Mouse (Mus musculus) midbrain, embryonic 13.5 days (tissue): Measurements from ENCODE around the gene Limch1. TPM values are rescaled to one million over a fixed set of nuclear protein-coding genes. Genes with fewer than 3 reads are reported as not detected.

Source experiments
- ATAC-seq: fragments of 200-750 bp; cut with Nextera tagmentation; 2 replicates; pipeline ENCODE4 v1.8.0; 2017; ENCODE audit warnings: mild to moderate bottlenecking, moderate TSS enrichment, moderate library complexity
- H3K27ac ChIP-seq: fragments of 300-500 bp; sonication (generic); 2 replicates; pipeline ENCODE4 v1.5.1; 2015; ENCODE audit warnings: inconsistent platforms, mild to moderate bottlenecking, moderate library complexity
- H3K27me3 ChIP-seq: fragments of 300-500 bp; sonication (generic); 2 replicates; pipeline ENCODE4 v1.6.1; 2015; ENCODE audit warnings: mild to moderate bottlenecking, inconsistent platforms
- H3K36me3 ChIP-seq: fragments of 300-500 bp; sonication (generic); 2 replicates; pipeline ENCODE4 v1.6.1; 2015; ENCODE audit warnings: mild to moderate bottlenecking, inconsistent platforms
- H3K4me1 ChIP-seq: fragments of 300-500 bp; sonication (generic); replicated peaks from 2 replicates; pipeline ENCODE4 v1.6.1; 2015; ENCODE audit warnings: inconsistent platforms
- H3K4me2 ChIP-seq: fragments of 300-500 bp; sonication (generic); replicated peaks from 2 replicates; pipeline ENCODE4 v1.6.1; 2015; ENCODE audit warnings: moderate library complexity, mild to moderate bottlenecking, inconsistent platforms
- H3K4me3 ChIP-seq: fragments of 300-500 bp; sonication (generic); replicated peaks from 2 replicates; pipeline ENCODE4 v1.5.1; 2015; ENCODE audit warnings: mild to moderate bottlenecking, inconsistent platforms
- H3K9ac ChIP-seq: fragments of 300-500 bp; sonication (generic); replicated peaks from 2 replicates; pipeline ENCODE4 v1.6.1; 2015; ENCODE audit warnings: mild to moderate bottlenecking, inconsistent platforms
- H3K9me3 ChIP-seq: fragments of 300-500 bp; sonication (generic); 2 replicates; pipeline ENCODE4 v1.6.1; 2016; ENCODE audit warnings: mild to moderate bottlenecking, inconsistent platforms
- WGBS: fragments of 180-500 bp; shearing (Covaris S2); methylation state at CpG from one replicate; pipeline ENCODE4 v1.1.7; 2015; 5-methylcytosine and 5-hydroxymethylcytosine counted together
- polyA plus RNA-seq: library from polyadenylated mRNA; unstranded; fragments of >200 nt; fragmentation: Nextera tagmentation; extraction: Ambion mirVana; gene quantifications from 2 replicates; pipeline ENCODE4 v1.2.1, GENCODE M21; 2015

Limch1 gene
- polyA plus RNA-seq, 1 experiment from 2014 or later, result 41.9 TPM

DNA sequence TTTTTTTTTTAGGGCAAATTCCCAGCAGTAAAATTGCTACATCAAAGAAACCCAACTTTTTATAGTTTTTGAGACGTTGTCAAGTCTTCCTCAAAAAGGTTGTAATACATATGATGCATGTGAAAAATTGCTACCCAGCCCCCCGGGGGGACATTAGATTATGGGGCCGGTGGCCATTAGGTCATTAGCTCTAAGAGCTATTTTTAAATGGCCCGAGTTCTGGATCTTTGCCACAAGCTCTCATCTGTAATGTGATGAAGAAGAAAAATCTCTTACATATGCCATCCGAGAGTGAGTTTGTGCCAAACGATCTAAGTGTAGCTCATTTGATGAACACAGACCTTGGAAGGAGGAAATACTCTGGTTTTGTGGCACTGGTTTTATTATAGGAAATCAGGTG is 183.7 kb downstream of the Limch1 start:
- Histone ChIP-seq H3K4me2 (no peak overlapping the region), H3K9ac (no peak overlapping the region), H3K36me3 (no peaks in the 10 kb centered on the region), H3K4me3 (no peak overlapping the region), H3K27ac (no peak overlapping the region), H3K27me3 (no peaks in the 10 kb centered on the region), H3K4me1 (0 out of 2 replicates have a peak, but pooled peaks cover 6% of the 10 kb centered on the region), H3K9me3 (no peaks in the 10 kb centered on the region)
- ATAC-seq, result no peak
- 88% methylated on average over 6 of the region's 6 CpGs for WGBS

DNA sequence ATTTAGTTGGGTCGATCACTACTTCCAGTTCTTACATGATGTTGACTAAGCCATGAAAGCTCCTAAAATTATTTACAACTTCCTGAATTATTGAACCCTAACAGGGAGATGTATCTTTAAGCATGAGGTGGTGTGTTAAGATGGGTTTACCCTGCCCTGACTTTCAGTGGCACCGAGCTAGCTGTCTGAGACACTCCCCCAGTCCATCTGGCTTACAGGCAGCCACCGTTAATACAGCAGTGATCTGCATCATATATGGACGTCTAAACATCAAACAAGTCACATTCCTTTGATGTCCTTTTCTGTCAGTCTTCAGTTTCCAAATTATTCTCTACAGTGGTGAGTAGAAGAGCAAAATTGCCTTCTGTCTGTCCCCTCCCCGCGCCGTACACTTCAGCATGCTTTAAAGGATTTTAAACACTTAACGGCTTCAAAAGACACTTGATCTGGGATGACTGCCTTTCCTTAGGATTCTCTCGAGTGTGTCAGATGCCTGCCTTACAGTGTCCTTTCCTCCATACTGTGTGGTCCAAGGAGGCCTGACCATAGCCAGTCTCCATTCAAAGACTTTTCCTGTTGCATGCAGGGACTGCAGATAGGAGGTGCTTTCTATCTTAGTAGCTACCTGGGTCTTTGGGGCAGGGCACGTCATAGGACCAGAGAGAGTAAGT is 187.6 kb downstream of the Limch1 start:
- WGBS, result 57% methylated on average over 10 of the region's 10 CpGs
- H3K4me2 ChIP-seq, result no peak overlapping the region

DNA sequence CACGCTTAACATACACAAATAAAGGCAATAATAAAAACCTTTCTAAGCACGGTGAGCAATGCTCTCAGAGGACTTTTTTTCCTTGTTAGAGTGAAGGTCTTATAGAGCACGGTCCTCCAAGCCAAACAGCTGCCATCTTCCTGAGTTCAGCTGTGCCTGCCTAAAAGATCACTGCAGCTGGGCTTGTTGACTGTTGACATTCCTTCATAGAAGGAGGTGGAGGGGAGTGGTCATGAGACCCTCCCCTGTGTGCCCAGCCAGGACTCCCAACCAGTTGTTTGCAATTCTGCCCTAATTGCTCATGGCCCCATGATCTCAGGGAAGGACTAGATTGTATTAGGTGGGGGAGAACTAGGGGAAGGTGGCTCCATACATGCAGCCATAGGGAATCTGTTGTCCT is 189.0 kb downstream of the Limch1 start:
- ATAC-seq, result no peak

More for the DNA sequence above, 187.6 kb downstream of the Limch1 start:
- no peaks in the 10 kb centered on the region for H3K36me3 ChIP-seq
- no peak overlapping the region for H3K4me3 ChIP-seq
- no peak overlapping the region for H3K27ac ChIP-seq
- 0 out of 2 replicates have a peak, but pooled peaks cover 6% of the 10 kb centered on the region for H3K4me1 ChIP-seq
- H3K27me3 ChIP-seq, result no peaks in the 10 kb centered on the region
- no peak overlapping the region for H3K9ac ChIP-seq
- no peaks in the 10 kb centered on the region for H3K9me3 ChIP-seq
- ATAC-seq, result no peak

DNA sequence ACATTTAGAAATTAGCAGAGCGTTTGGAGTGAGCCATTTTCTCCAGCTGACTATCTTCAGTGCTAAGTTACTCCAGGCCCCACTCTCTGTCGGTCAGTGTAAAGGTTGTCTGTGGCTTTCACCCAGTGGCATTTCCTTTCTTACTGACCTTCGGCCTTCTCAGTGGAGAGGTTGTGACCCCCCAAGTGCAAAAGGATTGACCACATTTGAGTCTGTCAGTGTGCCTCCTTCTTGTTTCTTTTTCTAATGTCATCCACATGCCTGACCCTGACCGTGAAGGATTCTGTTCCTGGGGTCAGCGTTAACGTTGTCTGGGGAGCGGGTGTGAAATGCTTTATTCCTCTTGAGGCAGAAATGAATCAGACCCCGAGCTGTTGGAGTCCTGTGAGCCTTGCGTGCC is 191.7 kb downstream of the Limch1 start:
- no peak for ATAC-seq
- H3K27ac ChIP-seq, result no peak overlapping the region
- no peak overlapping the region for H3K9ac ChIP-seq
- no peak overlapping the region for H3K4me2 ChIP-seq
- no peak overlapping the region for H3K4me3 ChIP-seq
- H3K9me3 ChIP-seq, result no peaks in the 10 kb centered on the region
- no peaks in the 10 kb centered on the region for H3K27me3 ChIP-seq
- H3K4me1 ChIP-seq, result peaks cover 12% of the 10 kb centered on the region; the same call in 1 of the 2 replicates
- no peaks in the 10 kb centered on the region for H3K36me3 ChIP-seq
- WGBS, result 57% methylated on average over 9 of the region's 9 CpGs

More for the DNA sequence above, 189.0 kb downstream of the Limch1 start:
- no peak overlapping the region for H3K27ac ChIP-seq
- 90% methylated on average over 3 of the region's 3 CpGs for WGBS
- no peak overlapping the region for H3K4me3 ChIP-seq
- H3K36me3 ChIP-seq, result no peaks in the 10 kb centered on the region
- no peak overlapping the region for H3K4me2 ChIP-seq
- H3K9ac ChIP-seq, result no peak overlapping the region
- H3K9me3 ChIP-seq, result no peaks in the 10 kb centered on the region
- H3K27me3 ChIP-seq, result no peaks in the 10 kb centered on the region
- H3K4me1 ChIP-seq, result peaks cover 12% of the 10 kb centered on the region; the same call in 1 of the 2 replicates

DNA sequence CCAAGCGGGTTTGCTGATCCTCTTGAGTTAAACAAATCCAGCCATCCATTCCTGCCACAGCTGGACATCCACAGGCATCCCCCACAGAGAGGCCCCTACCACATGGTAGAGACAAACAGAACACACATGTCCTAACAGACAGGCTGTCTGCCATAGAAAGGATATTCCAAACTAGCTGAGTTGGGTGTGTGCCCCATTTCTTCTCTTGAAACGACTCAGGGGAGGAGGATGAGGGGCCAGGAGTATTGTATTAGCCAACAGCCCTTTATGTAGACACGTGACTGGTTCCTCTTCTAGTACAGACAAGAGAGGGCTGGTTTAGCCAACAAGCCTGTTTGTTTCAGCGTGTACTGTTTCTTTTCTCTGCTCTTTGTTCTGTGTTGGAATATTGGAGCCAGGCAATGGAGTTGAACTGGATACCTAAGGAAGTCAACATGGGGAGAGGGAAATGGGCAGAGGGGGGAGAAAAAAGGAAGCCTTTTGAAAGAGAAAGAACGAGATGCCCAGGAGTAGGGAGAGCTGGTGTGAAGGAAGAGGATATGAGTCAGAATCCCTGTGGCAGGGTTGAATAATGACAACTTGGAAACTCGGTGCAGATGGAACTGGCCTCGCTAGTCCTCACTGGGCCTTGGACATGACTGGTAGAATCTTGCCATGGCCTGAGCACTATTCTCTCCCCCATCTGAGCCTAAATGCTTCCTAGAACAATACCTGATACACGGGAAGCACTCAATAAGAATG is 196.3 kb downstream of the Limch1 start:
- no peaks in the 10 kb centered on the region for H3K9me3 ChIP-seq
- peaks cover 6% of the 10 kb centered on the region; the same call in 1 of the 2 replicates for H3K4me1 ChIP-seq
- WGBS, result 83% methylated on average over 8 of the region's 8 CpGs
- no peaks in the 10 kb centered on the region for H3K36me3 ChIP-seq
- H3K27me3 ChIP-seq, result no peaks in the 10 kb centered on the region
- H3K4me3 ChIP-seq, result no peak overlapping the region
- no peak overlapping the region for H3K9ac ChIP-seq
- no peak overlapping the region for H3K27ac ChIP-seq
- no peak for ATAC-seq
- H3K4me2 ChIP-seq, result no peak overlapping the region

DNA sequence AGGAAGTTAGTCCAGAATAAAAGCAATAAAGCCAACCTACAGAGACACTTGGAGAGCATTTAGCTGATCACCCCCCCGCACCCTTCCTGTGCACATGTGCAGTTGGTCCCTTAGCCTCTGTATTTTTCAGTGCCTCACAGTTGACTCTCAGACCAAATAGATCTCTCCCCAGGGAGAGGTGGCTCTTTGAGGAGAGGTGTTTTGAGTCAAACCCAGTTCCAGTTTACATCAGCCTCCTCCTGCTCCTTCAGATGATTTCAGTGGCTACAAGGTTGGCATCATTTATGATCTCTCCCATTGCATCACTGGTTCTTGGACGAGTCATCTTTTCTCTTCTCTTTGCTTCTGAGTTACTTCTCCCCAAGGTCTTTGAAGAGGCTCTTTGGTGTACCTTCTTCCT is 197.3 kb downstream of the Limch1 start:
- Histone ChIP-seq H3K4me1 (peaks cover 8% of the 10 kb centered on the region; the same call in 1 of the 2 replicates), H3K4me3 (no peak overlapping the region), H3K9me3 (no peaks in the 10 kb centered on the region), H3K9ac (no peak overlapping the region), H3K27me3 (no peaks in the 10 kb centered on the region), H3K36me3 (no peaks in the 10 kb centered on the region), H3K4me2 (no peak overlapping the region), H3K27ac (no peak overlapping the region)
- 94% methylated on average over 2 of the region's 2 CpGs for WGBS
- no peak for ATAC-seq

DNA sequence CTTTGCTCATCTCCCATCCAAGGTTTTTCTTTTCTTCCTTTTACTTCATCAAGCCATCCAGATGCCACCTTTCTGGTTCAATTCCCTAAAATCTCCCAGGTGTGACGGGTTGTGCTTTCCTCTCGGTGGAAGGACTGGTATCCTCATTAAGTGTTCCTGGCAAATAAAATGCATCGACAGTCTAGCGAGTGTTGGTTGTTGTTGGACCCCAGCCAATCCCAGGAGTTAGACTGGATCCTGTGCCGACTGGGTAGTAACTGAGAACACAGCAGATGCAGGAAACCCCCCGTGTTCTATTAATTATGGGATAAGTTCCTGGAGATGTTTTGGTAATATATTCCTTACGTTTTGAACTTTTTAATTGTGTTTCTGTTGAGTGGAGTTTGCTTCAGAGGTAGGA is 197.9 kb downstream of the Limch1 start:
- WGBS, result 88% methylated on average over 7 of the region's 7 CpGs
- H3K27ac ChIP-seq, result no peak overlapping the region
- no peak overlapping the region for H3K9ac ChIP-seq
- ATAC-seq, result no peak
- H3K27me3 ChIP-seq, result no peaks in the 10 kb centered on the region
- H3K4me1 ChIP-seq, result peaks cover 13% of the 10 kb centered on the region; the same call in 1 of the 2 replicates
- H3K9me3 ChIP-seq, result no peaks in the 10 kb centered on the region
- no peak overlapping the region for H3K4me3 ChIP-seq
- H3K4me2 ChIP-seq, result no peak overlapping the region
- H3K36me3 ChIP-seq, result no peaks in the 10 kb centered on the region

DNA sequence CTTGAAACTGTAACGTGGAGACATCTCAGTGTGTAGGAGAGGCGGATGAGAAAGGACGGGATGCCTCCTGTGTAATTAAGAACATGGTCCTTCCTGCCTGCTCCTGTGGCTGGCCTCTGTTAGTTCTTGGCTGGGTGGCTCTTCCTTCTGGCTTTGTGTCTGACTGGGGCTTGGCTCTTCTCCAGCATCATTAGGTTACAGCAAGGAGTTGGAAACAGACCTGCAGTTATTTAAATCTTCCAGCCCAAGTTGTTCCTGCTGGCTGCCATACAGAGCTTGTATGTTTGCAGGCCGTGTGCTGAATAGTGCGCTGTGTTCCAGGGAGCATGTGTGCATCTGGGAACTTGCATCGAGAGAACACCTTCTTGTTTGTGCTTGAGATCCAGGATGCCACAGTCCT is 202.3 kb downstream of the Limch1 start:
- WGBS, result 71% methylated on average over 6 of the region's 6 CpGs
- no peaks in the 10 kb centered on the region for H3K9me3 ChIP-seq
- H3K9ac ChIP-seq, result no peak overlapping the region
- no peak overlapping the region for H3K4me2 ChIP-seq
- H3K4me1 ChIP-seq, result 0 out of 2 replicates have a peak, but pooled peaks cover 7% of the 10 kb centered on the region
- no peaks in the 10 kb centered on the region for H3K27me3 ChIP-seq
- H3K4me3 ChIP-seq, result no peak overlapping the region
- no peak for ATAC-seq
- peak overlapping the region; percentile 31; the same call in 1 of the 2 replicates for H3K27ac ChIP-seq
- H3K36me3 ChIP-seq, result no peaks in the 10 kb centered on the region

DNA sequence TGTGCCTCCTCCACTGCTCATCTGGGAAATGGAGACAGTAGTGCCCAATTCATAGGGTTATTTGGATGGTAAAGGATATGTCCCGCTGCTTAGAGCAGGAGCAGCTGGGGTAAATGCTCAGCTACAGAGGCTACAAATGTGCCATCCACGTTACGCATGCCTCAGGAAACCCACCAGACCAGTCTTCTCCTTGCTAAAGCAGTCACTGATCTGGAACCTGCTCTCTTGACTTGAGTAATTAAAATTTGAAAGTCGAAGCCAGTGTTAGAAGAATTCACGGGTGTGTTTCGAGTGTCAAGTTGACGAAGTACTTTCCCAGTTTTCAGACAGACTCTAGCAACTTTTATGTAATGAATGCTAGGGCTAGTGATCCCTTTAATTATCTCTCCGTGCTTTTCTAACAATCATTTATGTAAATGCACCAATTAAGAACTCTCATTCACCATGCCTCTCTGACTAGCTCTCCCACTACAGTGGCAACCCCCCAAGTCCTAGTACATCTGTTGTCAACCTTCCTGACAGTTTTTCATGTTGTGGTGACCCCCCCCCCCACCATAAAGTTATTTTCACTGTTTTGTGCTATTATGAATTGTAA is 203.6 kb downstream of the Limch1 start:
- no peak overlapping the region for H3K4me2 ChIP-seq
- no peak overlapping the region for H3K9ac ChIP-seq
- no peak for ATAC-seq
- no peak overlapping the region for H3K27ac ChIP-seq
- no peak overlapping the region for H3K4me3 ChIP-seq
- WGBS, result 67% methylated on average over 8 of the region's 8 CpGs
- H3K36me3 ChIP-seq, result no peaks in the 10 kb centered on the region
- H3K9me3 ChIP-seq, result no peaks in the 10 kb centered on the region
- H3K27me3 ChIP-seq, result no peaks in the 10 kb centered on the region
- H3K4me1 ChIP-seq, result 0 out of 2 replicates have a peak, but pooled peaks cover 12% of the 10 kb centered on the region

DNA sequence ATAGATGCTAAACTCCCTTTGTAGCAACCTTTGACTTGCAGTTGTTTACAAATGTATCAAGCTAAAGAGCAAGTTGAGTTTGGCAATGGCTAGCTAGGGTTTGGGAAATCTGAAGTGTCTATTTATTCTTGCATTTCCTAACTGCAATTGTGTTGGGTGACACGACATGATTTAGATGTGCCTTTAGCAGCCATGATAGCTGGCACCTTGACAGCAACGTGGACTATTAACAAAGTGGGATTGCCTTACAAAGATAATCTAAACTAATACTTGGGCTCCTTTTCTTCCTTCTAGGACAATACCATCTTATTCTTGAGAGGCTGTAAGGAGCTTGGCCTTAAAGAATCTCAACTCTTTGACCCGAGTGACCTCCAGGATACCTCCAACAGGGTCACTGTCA is 207.7 kb downstream of the Limch1 start:
- WGBS, result 58% methylated on average over 3 of the region's 3 CpGs
- no peak overlapping the region for H3K4me3 ChIP-seq
- no peak overlapping the region for H3K4me2 ChIP-seq
- H3K36me3 ChIP-seq, result no peaks in the 10 kb centered on the region
- no peak for ATAC-seq
- no peaks in the 10 kb centered on the region for H3K27me3 ChIP-seq
- H3K4me1 ChIP-seq, result 0 out of 2 replicates have a peak, but pooled peaks cover 5% of the 10 kb centered on the region
- H3K27ac ChIP-seq, result no peak overlapping the region
- H3K9me3 ChIP-seq, result no peaks in the 10 kb centered on the region
- H3K9ac ChIP-seq, result no peak overlapping the region

DNA sequence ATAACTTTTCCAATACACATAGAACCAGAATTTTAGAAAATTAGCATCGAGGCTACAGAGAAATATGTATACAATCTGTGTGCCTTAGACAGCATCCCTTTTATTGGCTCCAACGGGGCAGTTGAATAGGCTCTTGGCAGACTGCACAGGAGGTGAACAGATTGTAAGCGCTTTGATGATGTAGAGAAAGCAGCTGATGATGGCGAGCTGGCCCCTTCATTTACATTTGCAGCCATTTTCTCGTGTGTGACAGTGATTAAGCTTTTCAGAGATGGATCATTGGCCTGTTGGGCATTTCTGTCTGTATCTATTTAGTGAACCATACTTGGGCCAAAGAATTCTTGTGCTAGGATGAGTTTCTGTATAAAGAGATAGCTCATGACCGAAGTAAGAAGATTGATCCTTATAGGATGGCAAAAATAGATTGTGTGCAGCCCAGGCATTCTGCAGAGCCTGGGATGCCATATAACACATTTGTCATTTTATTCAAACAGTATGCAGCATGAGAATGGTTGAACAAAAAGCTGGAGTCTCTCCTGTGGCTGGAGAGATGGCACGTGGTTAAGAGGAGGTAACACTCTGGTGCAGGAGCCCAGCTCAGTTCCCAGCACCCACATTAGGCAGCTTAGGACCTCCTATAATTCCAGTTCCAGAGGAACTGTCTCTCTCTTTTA is 208.5 kb downstream of the Limch1 start:
- Histone ChIP-seq H3K9me3 (no peaks in the 10 kb centered on the region), H3K4me1 (0 out of 2 replicates have a peak, but pooled peaks cover 5% of the 10 kb centered on the region), H3K27me3 (no peaks in the 10 kb centered on the region), H3K9ac (no peak overlapping the region), H3K4me2 (no peak overlapping the region), H3K4me3 (no peak overlapping the region), H3K27ac (0 out of 2 replicates have a peak overlapping the region, but pooled peaks have one; percentile 2), H3K36me3 (no peaks in the 10 kb centered on the region)
- WGBS, result 52% methylated on average over 7 of the region's 7 CpGs
- ATAC-seq, result no peak
